Comparison of ENCODE assay signal across 9 mouse cellular contexts in the genomic region with DNA sequence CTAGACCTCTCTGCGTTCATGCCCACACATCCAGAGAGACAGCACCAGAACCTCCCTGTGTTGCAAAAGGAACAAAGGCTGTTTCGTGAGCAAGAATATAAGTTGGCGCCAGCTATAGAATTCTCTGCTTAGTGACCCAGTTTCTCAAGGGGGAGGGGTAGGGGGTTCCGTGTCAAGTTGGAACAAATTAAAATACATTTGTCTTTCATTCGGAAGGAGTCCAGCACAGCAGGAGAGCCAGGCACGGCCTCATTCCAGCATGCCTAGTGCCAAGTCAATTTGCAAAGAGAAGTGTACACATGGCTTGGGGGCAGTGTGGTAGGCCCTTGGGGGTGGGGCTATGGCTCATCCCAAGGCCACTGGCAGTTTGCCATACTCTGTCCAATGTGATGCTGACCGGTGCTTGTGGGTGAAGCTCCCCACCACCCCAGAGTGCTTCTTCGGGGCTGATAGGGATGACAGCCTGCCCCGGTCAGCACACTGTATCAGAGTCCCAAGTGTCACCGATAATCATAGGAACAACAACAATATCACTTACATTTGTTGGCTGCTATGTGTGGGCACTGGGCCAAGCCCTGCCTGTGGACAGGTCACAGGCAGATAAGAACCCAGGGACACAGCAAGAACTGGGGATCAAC. TPM values are rescaled to one million over a fixed set of nuclear protein-coding genes. Genes with fewer than 3 reads are reported as not detected.
A peak's percentile ranks its signal among the peaks of the same experiment; 100 is the strongest.
DNase-seq lines count a peak whose midpoint lies in the region; ATAC-seq lines count a peak whose summit lies in the region.
"Had no signal": no experiment of that assay in that cellular context is flagged by ENCODE, and none has a peak within 500 bp of the region (broad histone marks: within the 10 kb centered on the region; RNA-seq: fewer than 3 reads in every experiment).

No protein-coding gene starts in this region.

- peak; percentile 36 for DNase-seq in kidney, postnatal 10 days
- DNase-seq in kidney, adult 11 months: no peak
- peak; percentile 31 to 50 for DNase-seq in adrenal gland, postnatal 4 days (ENCODE audit: low spot score in 2 of 2)
- peak; percentile 22 to 59 for DNase-seq in frontal cortex, postnatal 10 days (ENCODE audit: low spot score in 2 of 2)
- DNase-seq in layer of hippocampus, postnatal 10 days (ENCODE audit: low spot score in 2 of 2): peak; percentile 60 to 63
- peak; percentile 87 for DNase-seq in ovary, adult 18-20 months (ENCODE audit: low spot score)
- DNase-seq in embryo, embryonic 10 days (ENCODE audit: low spot score): no peak

- ATAC-seq in activated CD4-positive, CD25-positive, alpha-beta regulatory T cell, adult 4 months: no peak

RNA-seq across cellular contexts. Expression of a gene that starts 31.1 kb away (rescaled TPM):
- 10 to 100 TPM; 11.5 to 12.0 TPM for total RNA-seq in adrenal gland, postnatal 4 days (2021)
- total RNA-seq in layer of hippocampus, postnatal 10 days (2021): 10 to 100 TPM; 20.2 to 21.9 TPM
- polyA plus RNA-seq in activated CD4-positive, CD25-positive, alpha-beta regulatory T cell, adult 4 months (2017; shearing (Covaris generic)): under 1 TPM in 1 of 2 experiments, not detected in 1; 0.08 TPM
- polyA plus RNA-seq: erythroblast, embryonic 14.5 days had no signal

RNA-seq across cellular contexts. Expression of a gene that starts 50.6 kb away (rescaled TPM):
- under 1 TPM; 0.64 to 0.79 TPM for total RNA-seq in adrenal gland, postnatal 4 days (2021)
- 1 to 10 TPM; 5.1 to 6.8 TPM for total RNA-seq in layer of hippocampus, postnatal 10 days (2021)
- polyA plus RNA-seq in activated CD4-positive, CD25-positive, alpha-beta regulatory T cell, adult 4 months (2017; shearing (Covaris generic)): under 1 TPM in 1 of 2 experiments, not detected in 1; 0.52 TPM
- polyA plus RNA-seq: erythroblast, embryonic 14.5 days had no signal

RNA-seq across cellular contexts. Expression of a gene that starts 52.4 kb away (rescaled TPM):
- total RNA-seq in adrenal gland, postnatal 4 days (2021): 10 to 100 TPM; 57.9 to 60.4 TPM
- 10 to 100 TPM; 37.2 to 37.4 TPM for total RNA-seq in layer of hippocampus, postnatal 10 days (2021)
- 10 to 100 TPM; 15.7 to 17.2 TPM for polyA plus RNA-seq in activated CD4-positive, CD25-positive, alpha-beta regulatory T cell, adult 4 months (2017; shearing (Covaris generic))

Comparison
In these comparisons a context has a peak if more than half of its experiments do, and no peak if none do; other contexts are left out.
1. DNase-seq: peak in kidney, postnatal 10 days (single experiment), adrenal gland, postnatal 4 days (2 of 2), frontal cortex, postnatal 10 days (2 of 2), layer of hippocampus, postnatal 10 days (2 of 2) and ovary, adult 18-20 months (single experiment); none in kidney, adult 11 months (single experiment) and embryo, embryonic 10 days (single experiment).